Mouse (Mus musculus) ES-Bruce4 (cell line): ENCODE data around the gene Ulk4.
"Not testable (repeated sequence)": the region's sequence is repeated elsewhere in the genome, so short reads cannot be mapped to it uniquely, and the experiment has no call there.

Experiments
- CTCF ChIP-seq: IDR thresholded peaks from one replicate; pipeline ENCODE4 v1.8.1; 2011; ENCODE audit warnings: low read depth, low read length
- EP300 ChIP-seq: IDR thresholded peaks from 2 replicates; pipeline ENCODE4 v1.6.1; 2011; ENCODE audit warnings: low read depth, low read length; ENCODE audit not compliant: insufficient read depth
- POLR2A ChIP-seq: IDR thresholded peaks from one replicate; pipeline ENCODE4 v1.8.1; 2011; ENCODE audit warnings: low read length; ENCODE audit not compliant: insufficient read depth

- peak; percentile 34 for TF ChIP-seq CTCF
- not testable (repeated sequence) for TF ChIP-seq POLR2A, EP300
Observed at GRCm38 (mm10) chr9:121240242-121240641, 36.8 kb downstream of the Ulk4 start.
